Mouse (Mus musculus) R1 (cell line): Measurements from ENCODE around the gene Armc7.
A peak's percentile ranks its signal among the peaks of the same experiment; 100 is the strongest.
"Not testable (repeated sequence)": the region's sequence is repeated elsewhere in the genome, so short reads cannot be mapped to it uniquely, and the experiment has no call there.

ENCODE experiments used
- DNase-seq: peaks from one replicate; pipeline ENCODE4 v3.0.0-alpha.2; 2018; ENCODE audit warnings: low read depth, low spot score

Gene Armc7

DNA sequence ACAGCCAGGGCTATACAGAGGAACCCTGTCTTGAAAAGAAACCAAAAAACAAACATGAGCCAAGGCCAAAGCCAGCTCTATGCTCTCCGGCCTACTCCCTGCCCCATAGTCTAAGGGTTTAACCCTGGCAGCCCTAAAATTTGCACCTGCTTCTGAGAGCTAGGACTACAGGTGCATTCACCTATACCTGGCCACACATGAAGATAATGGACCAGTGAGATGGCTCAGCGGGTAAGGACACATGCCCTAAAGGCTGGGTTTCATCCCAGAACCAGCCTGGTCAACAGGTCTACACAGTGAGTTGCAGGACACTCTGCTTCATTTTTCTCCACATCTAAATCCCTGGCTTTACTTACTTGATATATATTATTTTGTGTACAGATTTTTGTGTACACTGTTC is 46.8 kb downstream of the Armc7 start:
- no peak for DNase-seq

DNA sequence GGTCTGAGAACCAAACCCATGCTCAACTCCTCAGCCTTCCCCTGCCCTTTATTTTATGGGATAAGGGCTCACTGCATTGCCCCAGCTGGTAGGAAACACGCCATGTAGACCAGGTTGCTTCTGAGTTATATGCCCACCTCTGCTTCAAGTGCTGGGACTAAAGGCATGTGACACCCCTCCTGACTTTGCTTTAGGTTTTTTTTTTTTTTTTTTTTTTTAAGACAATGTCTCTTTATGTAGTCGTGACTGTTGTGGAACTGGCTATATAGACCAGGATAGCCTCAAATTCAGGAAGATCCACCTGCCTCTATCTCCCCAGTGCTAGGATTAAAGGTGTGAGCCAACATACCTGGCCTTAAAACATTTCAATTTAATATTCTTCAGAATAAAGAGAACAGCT is 47.2 kb downstream of the Armc7 start:
- DNase-seq = no peak

GRCm38 (mm10) chr11:115526446-115526845 is 51.0 kb downstream of the Armc7 start:
- DNase-seq = not testable (repeated sequence)

- no peak for DNase-seq
Observed at GRCm38 (mm10) chr11:115534759-115535371, 59.4 kb downstream of the Armc7 start.

DNA sequence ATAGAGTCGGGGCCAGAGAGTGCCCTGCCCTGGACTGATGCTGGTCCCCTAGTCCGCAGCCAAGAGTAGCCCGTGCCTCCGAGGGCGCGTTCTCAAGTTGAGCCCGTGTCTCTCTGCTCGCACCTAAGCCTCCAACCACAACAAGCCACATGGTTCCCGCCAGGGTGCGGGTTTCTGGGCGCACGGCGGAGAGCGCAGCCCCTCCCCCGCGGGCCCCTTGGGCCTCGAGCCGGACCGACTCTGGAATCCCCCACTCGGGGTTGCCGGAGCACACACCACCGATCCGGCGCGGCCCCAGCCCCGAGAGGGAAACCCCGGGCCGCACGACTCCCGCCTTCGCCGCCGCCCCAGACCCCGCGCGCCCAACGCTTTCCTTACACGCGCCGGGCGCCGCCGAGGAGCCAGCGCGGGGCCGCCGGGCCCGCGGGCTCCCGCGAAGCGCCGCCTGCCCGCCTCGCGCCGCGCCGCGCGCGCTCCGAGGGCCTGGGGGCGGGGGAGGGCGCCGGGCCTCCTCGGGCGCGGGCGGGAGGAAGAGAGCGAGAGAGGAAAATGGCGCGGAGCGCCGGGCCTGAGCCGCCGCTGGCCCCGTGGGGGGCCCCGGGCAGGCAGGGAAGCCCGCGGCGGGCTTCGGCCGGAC is 60.1 kb downstream of the Armc7 start:
- peak; percentile 76 for DNase-seq

GRCm38 (mm10) chr11:115536038-115536681 is 60.7 kb downstream of the Armc7 start, which contains the start of gene Sumo2:
Gene Sumo2 (minus strand): TSS chr11:115536276.
- peak; percentile 97 for DNase-seq

DNA sequence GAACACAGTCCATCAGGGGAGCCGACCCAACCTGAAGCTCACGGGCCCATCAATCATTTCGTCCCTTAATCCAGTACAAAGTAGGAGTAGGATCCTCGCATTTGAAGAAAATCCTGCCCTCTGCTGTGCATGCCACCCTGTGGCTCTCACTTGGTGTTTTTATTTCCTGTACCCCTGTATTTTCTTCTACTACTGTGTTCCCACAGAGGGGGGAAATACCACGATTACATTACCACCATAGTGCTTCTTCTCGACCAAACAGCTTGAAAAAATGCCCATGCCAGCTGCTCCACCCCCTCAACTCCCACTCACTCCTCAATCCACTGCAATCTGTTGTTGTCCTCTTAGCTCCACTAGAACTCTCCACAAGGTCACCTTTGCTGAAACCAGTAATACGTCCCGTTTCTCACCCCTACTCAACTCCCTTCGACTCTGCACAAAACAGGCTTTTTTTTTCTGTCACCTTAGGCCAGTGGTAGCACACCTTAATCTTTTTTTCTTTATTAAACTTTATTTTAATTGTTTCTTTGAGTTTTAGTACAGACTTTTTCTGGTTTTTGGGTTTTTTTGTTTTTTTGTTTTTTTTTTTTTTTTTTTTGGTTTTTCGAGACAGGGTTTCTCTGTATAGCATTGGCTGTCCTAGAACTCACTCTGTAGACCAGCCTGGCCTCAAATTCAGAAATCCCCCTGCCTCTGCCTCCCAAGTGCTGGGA is 61.5 kb downstream of the Armc7 start:
- peak; percentile 71 for DNase-seq

DNA sequence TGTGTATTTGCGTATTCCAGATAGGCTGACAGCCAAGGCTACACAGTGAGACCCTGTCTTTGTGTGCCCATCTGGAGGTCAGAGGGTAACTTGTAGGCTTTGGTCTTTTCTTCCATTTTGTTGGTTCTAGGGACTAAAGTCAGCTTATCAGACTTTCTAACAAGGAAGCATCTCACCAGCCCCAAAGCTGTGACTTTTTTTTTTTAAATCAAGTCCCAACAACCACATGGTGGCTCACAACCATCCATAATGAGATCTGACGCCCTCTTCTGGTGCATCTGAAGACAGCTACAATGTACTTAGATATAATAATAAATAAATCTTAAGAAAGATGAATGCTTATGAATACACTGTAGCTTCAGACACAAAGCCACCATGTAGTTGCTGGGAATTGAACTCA is 62.6 kb downstream of the Armc7 start:
- no peak for DNase-seq
